Mouse (Mus musculus) thymus, postnatal 10 days (tissue): ENCODE results near the gene Lhx8.
A peak's percentile ranks its signal among the peaks of the same experiment; 100 is the strongest.

Source experiments
- DNase-seq, 2 experiments: peaks; one replicate each; pipeline ENCODE4 v3.0.0; 2021; ENCODE audit warnings: low spot score in 2 of 2

The Lhx8 gene

GRCm38 (mm10) chr3:154327110-154327882 lies 3.2 kb downstream of the Lhx8 start:
- DNase-seq, result no peak

- no peak for DNase-seq
These were observed 8.4 kb downstream of the Lhx8 start for GRCm38 (mm10) chr3:154321921-154322574.

DNA sequence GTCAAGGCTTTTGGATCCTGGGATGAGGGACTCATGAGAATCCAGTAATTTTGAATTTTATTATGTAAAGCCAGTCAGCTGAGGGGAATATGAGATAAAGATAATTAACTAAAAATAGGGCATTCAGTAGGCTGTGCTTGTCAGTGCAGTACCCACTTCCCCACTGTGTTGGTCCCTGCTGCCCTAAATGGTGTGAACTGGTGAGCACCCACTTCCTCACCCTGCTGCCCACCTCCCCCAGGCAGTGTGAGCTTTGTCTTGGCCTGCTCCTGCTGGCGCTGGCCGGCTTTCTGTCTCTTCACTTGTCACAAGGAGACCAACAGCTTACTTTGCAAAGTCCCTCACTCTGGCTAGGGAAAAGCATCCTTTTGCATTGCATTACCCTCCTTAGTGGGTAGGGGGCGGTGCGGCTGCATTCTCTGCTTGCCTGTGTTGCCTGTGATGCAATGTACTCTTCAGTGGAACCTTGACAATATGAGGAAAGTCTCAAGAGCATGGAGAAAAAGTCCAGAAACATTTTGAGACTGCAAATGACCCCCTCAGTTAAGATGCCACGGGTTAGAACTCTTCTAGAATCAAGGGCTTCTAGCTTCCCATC lies 12.7 kb downstream of the Lhx8 start:
- peak in 1 of 2 experiments; percentile 13 for DNase-seq

GRCm38 (mm10) chr3:154305163-154305884 lies 25.1 kb downstream of the Lhx8 start:
- DNase-seq, result no peak

- no peak for DNase-seq
These were observed 29.4 kb downstream of the Lhx8 start for GRCm38 (mm10) chr3:154301102-154301501.

DNA sequence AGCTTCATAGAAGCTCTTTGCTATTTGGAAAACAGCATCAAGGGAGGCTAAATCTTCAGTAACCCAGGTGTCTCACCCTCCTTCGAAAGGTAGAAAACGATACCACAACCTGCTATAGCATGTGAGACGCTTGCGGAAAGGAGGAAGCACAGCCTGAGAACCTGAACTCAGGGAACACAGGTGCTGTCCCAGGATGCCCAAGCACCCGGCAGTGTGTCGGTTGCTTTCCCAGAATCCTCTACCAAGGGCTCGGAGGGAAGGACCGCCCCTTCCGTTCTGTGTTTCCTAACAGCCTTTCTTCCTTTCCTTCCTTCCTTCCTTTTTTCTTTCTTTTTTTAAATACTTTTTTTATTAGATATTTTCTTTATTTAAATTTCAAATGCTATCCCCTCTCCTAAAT lies 30.5 kb downstream of the Lhx8 start:
- no peak for DNase-seq

- no peak for DNase-seq
These were observed 32.0 kb downstream of the Lhx8 start for GRCm38 (mm10) chr3:154298490-154298889.

GRCm38 (mm10) chr3:154297499-154297898 lies 33.0 kb downstream of the Lhx8 start:
- DNase-seq, result no peak

DNA sequence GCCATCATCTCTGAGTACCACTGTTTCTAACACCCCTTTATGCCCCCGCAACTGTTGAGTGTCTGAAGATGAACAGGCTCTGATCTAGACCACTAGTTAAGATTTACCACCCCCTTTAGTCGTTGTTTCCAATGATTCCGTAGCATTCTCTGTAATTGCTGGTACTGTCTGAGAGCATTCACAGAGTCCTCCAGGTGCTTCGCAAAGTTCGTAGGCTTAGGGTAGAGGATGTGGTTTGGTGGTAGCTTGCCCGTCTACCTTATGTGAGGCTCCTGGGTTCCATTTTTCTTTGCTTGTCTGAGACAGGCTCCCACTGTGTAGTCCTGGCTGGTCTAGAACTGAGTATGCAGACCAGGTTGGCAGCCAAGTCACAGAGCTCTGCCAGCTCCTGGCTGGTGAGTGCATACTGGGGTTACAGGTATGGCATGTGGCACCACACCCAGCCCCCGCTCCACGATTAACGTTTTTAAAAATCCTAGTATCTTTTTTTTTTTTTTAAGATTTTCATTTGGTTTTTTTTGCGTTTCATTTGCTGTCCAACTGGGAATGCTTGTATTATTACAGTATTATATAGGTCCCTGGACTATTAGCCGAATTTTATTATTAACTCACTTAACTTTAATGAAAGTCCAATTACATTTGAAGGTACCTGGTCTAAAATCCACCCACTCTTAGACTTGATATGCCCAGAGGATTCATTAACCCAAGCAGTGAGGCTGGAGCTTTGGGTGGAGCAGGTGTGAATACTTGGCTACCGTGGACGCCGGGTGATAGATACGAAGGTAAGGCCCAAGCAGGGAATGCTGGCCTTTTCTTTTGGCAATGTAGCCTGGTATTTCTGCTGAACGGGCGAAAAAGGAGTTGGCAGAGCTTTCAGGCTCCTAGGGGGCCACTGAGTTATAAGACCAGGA lies 35.3 kb downstream of the Lhx8 start:
- DNase-seq, result no peak

DNA sequence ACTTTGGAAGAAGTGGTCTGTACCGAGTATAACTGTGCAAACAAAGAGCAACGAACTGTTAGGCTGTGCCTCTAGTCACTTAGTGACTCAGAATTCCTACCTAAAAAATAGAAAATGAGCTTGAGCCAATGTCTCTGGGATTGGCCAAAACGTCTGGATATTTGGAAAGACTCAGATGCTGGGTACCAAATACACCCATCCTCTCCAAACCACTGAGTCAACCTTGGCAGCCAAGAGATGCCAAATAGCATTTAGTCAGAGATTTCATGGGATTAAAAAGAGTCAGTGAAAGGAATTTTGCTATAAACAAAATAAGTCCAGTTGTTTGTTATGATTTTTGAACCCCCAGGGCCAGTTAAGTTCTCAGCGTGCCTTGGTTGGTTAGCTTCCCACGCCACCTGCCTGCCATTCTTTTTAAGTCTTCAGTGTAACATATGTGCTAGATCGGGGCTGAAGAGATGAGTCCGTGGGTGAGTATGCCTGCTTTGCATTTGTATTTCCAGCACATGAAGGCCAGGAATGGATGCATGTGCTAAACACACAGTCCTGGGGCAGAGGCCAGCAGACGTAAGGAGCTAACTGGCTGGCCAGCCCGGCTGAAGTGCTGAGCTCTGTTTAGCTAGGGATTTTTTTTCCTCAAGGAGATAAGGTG lies 36.5 kb downstream of the Lhx8 start:
- DNase-seq, result no peak

- DNase-seq, result no peak
These were observed 38.3 kb downstream of the Lhx8 start for GRCm38 (mm10) chr3:154292126-154292525.

DNA sequence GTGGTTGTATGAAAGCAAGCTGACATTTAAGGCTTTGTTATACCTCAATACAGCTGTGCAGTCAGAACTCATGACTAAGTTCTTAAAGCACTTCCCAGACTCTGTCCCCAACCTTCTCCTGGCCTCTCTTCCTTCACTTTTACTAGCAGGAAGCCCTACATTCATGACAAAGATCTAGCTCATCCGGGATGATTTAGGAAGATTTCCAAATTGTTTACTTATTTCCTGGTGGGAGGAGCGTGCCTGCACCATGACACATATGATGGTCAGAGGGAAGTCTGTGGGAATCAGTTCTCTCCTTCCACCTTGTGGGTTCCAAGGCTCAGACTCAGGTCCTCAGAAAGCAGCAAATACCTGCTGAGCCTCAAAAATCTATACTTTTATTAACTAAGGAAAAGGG lies 40.1 kb downstream of the Lhx8 start:
- DNase-seq, result no peak

GRCm38 (mm10) chr3:154288429-154289069 lies 41.9 kb downstream of the Lhx8 start:
- no peak for DNase-seq

GRCm38 (mm10) chr3:154287217-154287616 lies 43.2 kb downstream of the Lhx8 start:
- no peak for DNase-seq

DNA sequence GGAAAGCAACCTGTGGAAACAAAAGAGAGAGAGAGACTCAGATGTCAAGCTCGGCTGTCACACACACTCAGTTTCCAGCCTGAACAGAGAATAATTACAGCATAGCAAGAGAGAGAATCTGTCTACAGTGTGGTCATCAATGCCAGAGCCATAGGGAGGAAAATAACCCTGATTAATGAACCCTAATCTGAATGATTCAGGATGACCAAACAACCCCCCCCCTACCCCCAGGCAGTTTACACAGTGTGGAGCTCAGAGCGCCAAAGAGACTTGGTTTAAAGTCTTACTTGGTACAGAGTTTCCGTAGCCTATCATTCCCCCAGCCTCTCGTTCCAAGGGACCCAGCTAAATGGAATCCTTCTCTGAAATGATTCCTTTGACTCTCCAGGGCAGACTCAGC lies 45.1 kb downstream of the Lhx8 start:
- DNase-seq, result no peak

DNA sequence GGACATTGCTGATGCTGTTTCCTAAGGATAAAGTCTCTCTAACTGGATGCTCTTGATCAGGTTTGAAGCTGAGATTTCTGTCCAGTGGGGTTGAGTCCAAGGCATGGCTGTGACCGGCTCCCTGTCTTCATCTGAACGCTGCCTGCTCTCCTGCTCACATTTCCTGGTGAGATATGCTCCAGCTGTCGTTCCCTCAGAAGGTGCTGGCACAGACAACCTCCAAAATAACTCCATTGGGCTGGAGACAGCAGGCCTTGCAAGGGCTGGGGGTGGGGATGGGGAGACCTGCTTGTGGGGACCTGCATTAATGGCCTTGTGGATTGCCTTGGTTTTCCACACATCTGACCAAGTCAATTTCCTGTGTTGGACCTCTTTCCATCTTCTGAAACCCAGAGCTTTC lies 46.2 kb downstream of the Lhx8 start:
- DNase-seq, result no peak

DNA sequence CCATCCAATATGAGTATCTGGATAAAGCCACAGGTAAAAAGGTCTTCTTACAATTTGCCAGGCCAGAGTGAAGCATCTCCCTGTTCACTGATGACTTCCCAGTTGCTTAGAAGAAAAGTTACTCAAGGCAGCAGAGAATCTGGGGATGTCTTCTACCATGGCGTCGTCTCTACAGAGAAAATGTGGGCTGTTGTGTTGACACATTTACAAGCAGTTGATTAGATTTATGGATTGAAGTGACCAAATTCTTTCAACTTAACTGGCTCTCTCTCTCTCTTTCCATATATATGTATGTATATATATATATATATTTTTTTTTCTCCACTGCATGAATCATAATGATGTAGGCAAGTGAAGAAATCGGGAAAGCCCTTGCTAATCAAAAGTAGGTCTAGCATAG lies 55.8 kb downstream of the Lhx8 start:
- DNase-seq, result no peak

- DNase-seq, result peak; percentile 25 to 54
These were observed 60.6 kb downstream of the Lhx8 start for GRCm38 (mm10) chr3:154269757-154270366.

GRCm38 (mm10) chr3:154268313-154268712 lies 62.1 kb downstream of the Lhx8 start:
- no peak for DNase-seq

DNA sequence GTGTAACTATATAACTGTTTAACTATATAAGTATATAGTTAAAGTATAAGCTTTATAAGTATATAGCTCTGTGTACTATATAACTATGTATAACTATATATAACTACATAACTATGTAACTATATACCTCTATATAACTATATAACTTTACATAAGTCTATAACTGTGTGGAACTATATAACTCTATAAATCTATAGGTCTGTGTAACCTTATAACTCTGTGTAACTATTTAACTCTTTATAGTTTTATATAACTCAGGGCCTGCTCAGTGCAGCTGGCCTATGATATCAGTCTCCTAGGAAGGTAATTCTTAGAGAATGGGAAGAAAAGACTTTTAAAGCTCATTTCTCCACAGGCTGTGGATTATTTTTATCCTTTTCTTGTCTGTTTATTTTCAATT lies 73.1 kb downstream of the Lhx8 start:
- no peak for DNase-seq
